Mouse (Mus musculus): ENCODE measurements around the gene Hip1r.

DNA sequence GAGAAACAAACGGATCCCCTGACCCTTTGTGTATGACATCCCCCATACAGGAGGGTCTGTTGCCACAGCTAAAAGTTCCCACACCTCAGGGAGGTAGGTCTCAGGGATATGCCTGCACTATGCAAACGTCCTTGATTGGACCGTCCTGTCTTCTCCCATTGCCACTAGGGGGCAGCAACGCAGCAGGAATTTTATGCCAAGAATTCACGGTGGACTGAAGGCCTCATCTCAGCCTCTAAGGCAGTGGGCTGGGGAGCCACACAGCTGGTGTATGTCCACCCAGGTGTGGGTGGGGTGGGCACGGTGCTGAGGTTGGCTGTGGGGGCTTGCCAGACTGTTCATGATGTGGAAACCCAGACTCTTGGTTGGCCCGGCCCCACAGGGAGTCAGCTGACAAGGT is 27.4 kb downstream of the Hip1r start:
- peak; percentile 58 for TF ChIP-seq CTCF (IDR thresholded peaks at IDR 0.05; ENCODE audit: insufficient read depth, low read depth, low read length)
- TF ChIP-seq POLR2A (IDR thresholded peaks at IDR 0.05; ENCODE audit: insufficient read depth, low read depth, low read length), result no peak
